Mouse (Mus musculus) hindbrain, embryonic 15.5 days (tissue): ENCODE results near the gene Prr23a2. TPM values are rescaled to one million over a fixed set of nuclear protein-coding genes. Genes with fewer than 3 reads are reported as not detected.

Experiments
- ATAC-seq: fragments of 200-750 bp; cut with Nextera tagmentation; 2 replicates; pipeline ENCODE4 v1.8.0; 2017; ENCODE audit warnings: low read depth, moderate number of reproducible peaks, moderate TSS enrichment; ENCODE audit not compliant: low FRiP score
- H3K27ac ChIP-seq: fragments of 300-500 bp; sonication (generic); replicated peaks from 2 replicates; pipeline ENCODE4 v1.5.1; 2015; ENCODE audit warnings: mild to moderate bottlenecking, inconsistent platforms
- H3K27me3 ChIP-seq: fragments of 300-500 bp; sonication (generic); 2 replicates; pipeline ENCODE4 v1.6.1; 2015; ENCODE audit warnings: control low read depth, inconsistent platforms
- H3K36me3 ChIP-seq: fragments of 300-500 bp; sonication (generic); 2 replicates; pipeline ENCODE4 v1.6.1; 2015; ENCODE audit warnings: control low read depth, inconsistent platforms
- H3K4me1 ChIP-seq: fragments of 300-500 bp; sonication (generic); replicated peaks from 2 replicates; pipeline ENCODE4 v1.6.1; 2015; ENCODE audit warnings: control low read depth, inconsistent platforms
- H3K4me2 ChIP-seq: fragments of 300-500 bp; sonication (generic); 2 replicates; pipeline ENCODE4 v1.6.1; 2015; ENCODE audit warnings: moderate library complexity, mild to moderate bottlenecking, inconsistent platforms
- H3K4me3 ChIP-seq: fragments of 300-500 bp; sonication (generic); 2 replicates; pipeline ENCODE4 v1.5.1; 2015; ENCODE audit warnings: mild to moderate bottlenecking, inconsistent platforms
- H3K9ac ChIP-seq: fragments of 300-500 bp; sonication (generic); 2 replicates; pipeline ENCODE4 v1.6.1; 2015; ENCODE audit warnings: inconsistent platforms
- H3K9me3 ChIP-seq: fragments of 300-500 bp; sonication (generic); 2 replicates; pipeline ENCODE4 v1.6.1; 2016; ENCODE audit warnings: control low read depth, inconsistent platforms
- WGBS: fragments of 180-500 bp; shearing (Covaris S2); methylation state at CpG from one replicate; pipeline ENCODE4 v1.1.7; 2015; 5-methylcytosine and 5-hydroxymethylcytosine counted together
- polyA plus RNA-seq: library from polyadenylated mRNA; unstranded; fragments of >200 nt; fragmentation: Nextera tagmentation; extraction: Ambion mirVana; gene quantifications from 2 replicates; pipeline ENCODE4 v1.2.1, GENCODE M21; 2015

Gene Prr23a2
- polyA plus RNA-seq, 1 experiment from 2014 or later: not detected

GRCm38 (mm10) chr9:98863463-98863862 is 7.2 kb downstream of the Prr23a2 start:
- WGBS: 74% methylated on average over 3 of the region's 3 CpGs
- Histone ChIP-seq H3K9ac (no peak overlapping the region), H3K4me3 (no peak overlapping the region), H3K27me3 (0 out of 2 replicates have a peak, but pooled peaks cover 2% of the 10 kb centered on the region), H3K36me3 (no peaks in the 10 kb centered on the region), H3K4me2 (no peak overlapping the region), H3K9me3 (no peaks in the 10 kb centered on the region), H3K27ac (no peak overlapping the region), H3K4me1 (no peaks in the 10 kb centered on the region)
- ATAC-seq: no peak

GRCm38 (mm10) chr9:98864571-98864970 is 8.3 kb downstream of the Prr23a2 start, which contains the start of gene Prr23a3:
Gene Prr23a3, plus strand, starts transcription at chr9:98864767.
- no peak for ATAC-seq
- no peak within 1 kb of the TSS for H3K27ac ChIP-seq
- H3K4me1 ChIP-seq: no peaks in the 10 kb centered on the region
- H3K9ac ChIP-seq: no peak within 1 kb of the TSS
- H3K4me2 ChIP-seq: peak within 1 kb of the TSS; percentile 34
- no peaks in the 10 kb centered on the region for H3K36me3 ChIP-seq
- 56% methylated on average over 22 of the region's 22 CpGs for WGBS
- 0 out of 2 replicates have a peak, but pooled peaks cover 2% of the 10 kb centered on the region for H3K27me3 ChIP-seq
- H3K9me3 ChIP-seq: no peaks in the 10 kb centered on the region
- no peak within 1 kb of the TSS for H3K4me3 ChIP-seq

GRCm38 (mm10) chr9:98901486-98901885 is 45.2 kb downstream of the Prr23a2 start:
- H3K4me3 ChIP-seq: no peak overlapping the region
- H3K27ac ChIP-seq: no peak overlapping the region
- H3K9me3 ChIP-seq: peaks cover 4% of the 10 kb centered on the region; the same call in 1 of the 2 replicates
- no peak for ATAC-seq
- H3K9ac ChIP-seq: no peak overlapping the region
- no peak overlapping the region for H3K4me2 ChIP-seq
- 66% methylated on average over 1 of the region's 1 CpGs for WGBS
- no peaks in the 10 kb centered on the region for H3K27me3 ChIP-seq
- H3K4me1 ChIP-seq: no peaks in the 10 kb centered on the region
- no peaks in the 10 kb centered on the region for H3K36me3 ChIP-seq

GRCm38 (mm10) chr9:98902819-98903218 is 46.5 kb downstream of the Prr23a2 start, which contains the start of gene 7420426K07Rik:
Gene 7420426K07Rik, plus strand, starts transcription at chr9:98903119.
- H3K27ac ChIP-seq: no peak within 1 kb of the TSS
- no peak within 1 kb of the TSS for H3K4me3 ChIP-seq
- ATAC-seq: no peak
- no peaks in the 10 kb centered on the region for H3K36me3 ChIP-seq
- H3K9me3 ChIP-seq: no peaks in the 10 kb centered on the region
- no peaks in the 10 kb centered on the region for H3K4me1 ChIP-seq
- no peak within 1 kb of the TSS for H3K9ac ChIP-seq
- H3K4me2 ChIP-seq: no peak within 1 kb of the TSS
- no peaks in the 10 kb centered on the region for H3K27me3 ChIP-seq
- 91% methylated on average over 2 of the region's 2 CpGs for WGBS

Other genes with a start within 250 kb of the Prr23a2 start
- gene Prr23a1, start 14.0 kb upstream of the Prr23a2 start, polyA plus RNA-seq: 0.18 and 0.47 TPM in 2 replicates
- 0.08 TPM in 1 of 2 replicates, not detected in the other for gene Prr23a3, start 8.3 kb downstream of the Prr23a2 start, polyA plus RNA-seq
- gene 7420426K07Rik, start 46.6 kb downstream of the Prr23a2 start, polyA plus RNA-seq: not detected in 2 replicates
- gene Foxl2, start 98.8 kb downstream of the Prr23a2 start, polyA plus RNA-seq: 0.64 and 0.87 TPM in 2 replicates
- gene Faim, start 129.9 kb downstream of the Prr23a2 start, polyA plus RNA-seq: 108 and 112 TPM in 2 replicates
- gene Gm1123, start 179.2 kb downstream of the Prr23a2 start, polyA plus RNA-seq: 0.13 TPM in 1 of 2 replicates, not detected in the other